Mouse (Mus musculus) neural tube, embryonic 11.5 days (tissue): ENCODE measurements around the gene Rabep2. TPM values are rescaled to one million over a fixed set of nuclear protein-coding genes. Genes with fewer than 3 reads are reported as not detected.

Experiments used
- ATAC-seq: fragments of 200-750 bp; cut with Nextera tagmentation; 2 replicates; pipeline ENCODE4 v1.8.0; 2017; ENCODE audit warnings: moderate number of reproducible peaks, mild to moderate bottlenecking, moderate TSS enrichment, moderate library complexity; ENCODE audit not compliant: insufficient read depth, low FRiP score, low TSS enrichment
- DNase-seq: peaks from one replicate; pipeline ENCODE4 v3.0.0-alpha.2; 2015; ENCODE audit warnings: low spot score
- H3K27ac ChIP-seq: fragments of 300-500 bp; sonication (generic); 2 replicates; pipeline ENCODE4 v1.5.1; 2014; ENCODE audit warnings: low read depth, mild to moderate bottlenecking, low read length
- H3K27me3 ChIP-seq: fragments of 300-500 bp; sonication (generic); 2 replicates; pipeline ENCODE4 v1.6.1; 2014; ENCODE audit warnings: mild to moderate bottlenecking, low read length, mixed read lengths; ENCODE audit not compliant: control insufficient read depth, insufficient read depth
- H3K36me3 ChIP-seq: fragments of 300-500 bp; sonication (generic); 2 replicates; pipeline ENCODE4 v1.6.1; 2014; ENCODE audit warnings: mild to moderate bottlenecking, low read length, moderate library complexity, mixed read lengths; ENCODE audit not compliant: control insufficient read depth, insufficient read depth
- H3K4me1 ChIP-seq: fragments of 300-500 bp; sonication (generic); 2 replicates; pipeline ENCODE4 v1.6.1; 2014; ENCODE audit warnings: low read length, mixed read lengths; ENCODE audit not compliant: control insufficient read depth, insufficient read depth
- H3K4me2 ChIP-seq: fragments of 300-500 bp; sonication (generic); 2 replicates; pipeline ENCODE4 v1.6.1; 2014; ENCODE audit warnings: low read depth, mild to moderate bottlenecking, moderate library complexity
- H3K4me3 ChIP-seq: fragments of 300-500 bp; sonication (generic); 2 replicates; pipeline ENCODE4 v1.5.1; 2014; ENCODE audit warnings: low read depth, low read length
- H3K9ac ChIP-seq: fragments of 300-500 bp; sonication (generic); 2 replicates; pipeline ENCODE4 v1.6.1; 2014; ENCODE audit warnings: mild to moderate bottlenecking, low read length
- H3K9me3 ChIP-seq: fragments of 300-500 bp; sonication (generic); 2 replicates; pipeline ENCODE4 v1.6.1; 2016; ENCODE audit warnings: low read length; ENCODE audit not compliant: control insufficient read depth
- WGBS: fragments of 180-500 bp; shearing (Covaris S2); extraction: QIAGEN DNeasy Blood & Tissue Kit; methylation state at CpG from one replicate; pipeline ENCODE4 v1.1.7; 2014; 5-methylcytosine and 5-hydroxymethylcytosine counted together
- polyA plus RNA-seq: library from polyadenylated mRNA; unstranded; fragments of >200 nt; fragmentation: Nextera tagmentation; extraction: Ambion mirVana; gene quantifications from 2 replicates; pipeline ENCODE4 v1.2.1, GENCODE M21; 2014

The Rabep2 gene
- polyA plus RNA-seq, 1 experiment from 2014 or later, result 21.4 TPM

GRCm38 (mm10) chr7:126424161-126424560, 4.4 kb upstream of the Rabep2 start:
- ATAC-seq (no peak), DNase-seq (no peak)
- Histone ChIP-seq H3K36me3 (no peaks in the 10 kb centered on the region), H3K9me3 (no peaks in the 10 kb centered on the region), H3K9ac (no peak overlapping the region), H3K4me1 (0 out of 2 replicates have a peak, but pooled peaks cover 3% of the 10 kb centered on the region), H3K27me3 (no peaks in the 10 kb centered on the region), H3K4me2 (no peak overlapping the region), H3K4me3 (no peak overlapping the region), H3K27ac (no peak overlapping the region)
- 83% methylated on average over 6 of the region's 6 CpGs for WGBS

- Histone ChIP-seq H3K9me3 (no peaks in the 10 kb centered on the region), H3K36me3 (no peaks in the 10 kb centered on the region), H3K4me1 (peaks cover 7% of the 10 kb centered on the region; the same call in 1 of the 2 replicates), H3K27ac (no peak overlapping the region), H3K4me2 (no peak overlapping the region), H3K9ac (no peak overlapping the region), H3K4me3 (0 out of 2 replicates have a peak overlapping the region, but pooled peaks have one; percentile 81), H3K27me3 (no peaks in the 10 kb centered on the region)
- 55% methylated on average over 12 of the region's 13 CpGs for WGBS
- no peak for ATAC-seq
- DNase-seq, result no peak
Measured at GRCm38 (mm10) chr7:126427323-126427860, 1.2 kb upstream of the Rabep2 start.

GRCm38 (mm10) chr7:126428154-126428553, 405 bp upstream of the Rabep2 start:
- peak overlapping the region; percentile 88 for H3K9ac ChIP-seq
- H3K9me3 ChIP-seq, result no peaks in the 10 kb centered on the region
- H3K4me3 ChIP-seq, result peak overlapping the region; percentile 81
- no peaks in the 10 kb centered on the region for H3K27me3 ChIP-seq
- ATAC-seq, result no peak
- H3K4me1 ChIP-seq, result peaks cover 7% of the 10 kb centered on the region; the same call in 1 of the 2 replicates
- 17% methylated on average over 4 of the region's 4 CpGs for WGBS
- H3K36me3 ChIP-seq, result no peaks in the 10 kb centered on the region
- DNase-seq, result no peak
- peak overlapping the region; percentile 89 for H3K27ac ChIP-seq
- H3K4me2 ChIP-seq, result peak overlapping the region; percentile 88

GRCm38 (mm10) chr7:126429503-126429898, 942 bp downstream of the Rabep2 start:
- ATAC-seq (no peak), DNase-seq (no peak)
- peak overlapping the region; percentile 81 for H3K4me3 ChIP-seq
- peak overlapping the region; percentile 88 for H3K4me2 ChIP-seq
- H3K9ac ChIP-seq, result peak overlapping the region; percentile 29
- H3K4me1 ChIP-seq, result peaks cover 7% of the 10 kb centered on the region; the same call in 1 of the 2 replicates
- WGBS, result 36% methylated on average over 15 of the region's 15 CpGs
- no peak overlapping the region for H3K27ac ChIP-seq
- no peaks in the 10 kb centered on the region for H3K27me3 ChIP-seq
- no peaks in the 10 kb centered on the region for H3K9me3 ChIP-seq
- no peaks in the 10 kb centered on the region for H3K36me3 ChIP-seq

- Histone ChIP-seq H3K27ac (no peak overlapping the region), H3K4me1 (peaks cover 7% of the 10 kb centered on the region; the same call in 1 of the 2 replicates), H3K4me2 (no peak overlapping the region), H3K36me3 (no peaks in the 10 kb centered on the region), H3K27me3 (no peaks in the 10 kb centered on the region), H3K9me3 (no peaks in the 10 kb centered on the region), H3K4me3 (no peak overlapping the region), H3K9ac (no peak overlapping the region; the same call in 1 of the 2 replicates)
- DNase-seq (no peak), ATAC-seq (no peak)
Measured at GRCm38 (mm10) chr7:126430167-126430566, 1.6 kb downstream of the Rabep2 start.

- no peaks in the 10 kb centered on the region for H3K9me3 ChIP-seq
- H3K27me3 ChIP-seq, result no peaks in the 10 kb centered on the region
- no peak overlapping the region for H3K9ac ChIP-seq
- no peak overlapping the region for H3K4me2 ChIP-seq
- H3K4me1 ChIP-seq, result no peaks in the 10 kb centered on the region
- WGBS, result 92% methylated on average over 7 of the region's 7 CpGs
- DNase-seq (no peak), ATAC-seq (no peak)
- no peak overlapping the region for H3K27ac ChIP-seq
- no peak overlapping the region for H3K4me3 ChIP-seq
- no peaks in the 10 kb centered on the region for H3K36me3 ChIP-seq
Measured at GRCm38 (mm10) chr7:126434726-126435125, 6.2 kb downstream of the Rabep2 start.

- Histone ChIP-seq H3K4me3 (no peak overlapping the region), H3K4me1 (no peaks in the 10 kb centered on the region), H3K9ac (no peak overlapping the region), H3K36me3 (no peaks in the 10 kb centered on the region), H3K4me2 (no peak overlapping the region), H3K27me3 (no peaks in the 10 kb centered on the region), H3K9me3 (no peaks in the 10 kb centered on the region), H3K27ac (no peak overlapping the region)
- WGBS, result 92% methylated on average over 3 of the region's 3 CpGs
- DNase-seq, result no peak
- ATAC-seq, result no peak
Measured at GRCm38 (mm10) chr7:126435801-126436200, 7.2 kb downstream of the Rabep2 start.

GRCm38 (mm10) chr7:126436851-126437250, 8.3 kb downstream of the Rabep2 start:
- H3K36me3 ChIP-seq, result no peaks in the 10 kb centered on the region
- no peaks in the 10 kb centered on the region for H3K27me3 ChIP-seq
- WGBS, result 23% methylated on average over 8 of the region's 8 CpGs
- no peaks in the 10 kb centered on the region for H3K9me3 ChIP-seq
- H3K4me2 ChIP-seq, result no peak overlapping the region
- no peak overlapping the region for H3K9ac ChIP-seq
- no peak for ATAC-seq
- H3K4me1 ChIP-seq, result no peaks in the 10 kb centered on the region
- DNase-seq, result peak; percentile 76
- H3K27ac ChIP-seq, result no peak overlapping the region
- H3K4me3 ChIP-seq, result no peak overlapping the region

GRCm38 (mm10) chr7:126440134-126440533, 11.6 kb downstream of the Rabep2 start:
- Histone ChIP-seq H3K4me1 (no peaks in the 10 kb centered on the region), H3K9me3 (no peaks in the 10 kb centered on the region), H3K27ac (no peak overlapping the region), H3K36me3 (0 out of 2 replicates have a peak, but pooled peaks cover 2% of the 10 kb centered on the region), H3K4me3 (no peak overlapping the region), H3K4me2 (no peak overlapping the region), H3K9ac (no peak overlapping the region), H3K27me3 (no peaks in the 10 kb centered on the region)
- DNase-seq (no peak), ATAC-seq (no peak)
- 85% methylated on average over 9 of the region's 9 CpGs for WGBS
